Mouse (Mus musculus): ENCODE data around the gene Msx2. TPM values are rescaled to one million over a fixed set of nuclear protein-coding genes. Genes with fewer than 3 reads are reported as not detected.

The Msx2 gene
- polyA plus RNA-seq, 2 experiments from 2014 or later: not detected

- ATAC-seq: no peak
Observed at GRCm38 (mm10) chr13:53464441-53465001, 8.4 kb downstream of the Msx2 start.

GRCm38 (mm10) chr13:53463946-53464345, 8.9 kb downstream of the Msx2 start:
- no peak for ATAC-seq

- ATAC-seq: no peak
Observed at GRCm38 (mm10) chr13:53463037-53463436, 9.8 kb downstream of the Msx2 start.

DNA sequence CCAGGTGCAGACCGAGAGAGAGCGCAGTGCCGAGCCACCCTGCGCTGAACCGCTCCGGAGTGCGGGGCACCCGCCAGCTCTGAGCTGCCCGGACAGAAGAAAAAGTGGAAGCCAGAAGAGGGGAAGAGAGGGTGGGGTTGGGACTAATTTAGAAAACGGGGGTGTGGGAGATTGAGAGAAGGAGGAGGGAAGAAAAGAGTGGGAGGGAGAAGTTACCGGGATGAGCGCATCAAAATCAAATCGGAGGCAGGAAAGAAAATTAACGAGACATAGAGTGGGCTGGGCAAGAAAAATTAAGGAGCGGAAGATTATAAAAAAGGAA, 10.3 kb downstream of the Msx2 start:
- ATAC-seq: no peak

DNA sequence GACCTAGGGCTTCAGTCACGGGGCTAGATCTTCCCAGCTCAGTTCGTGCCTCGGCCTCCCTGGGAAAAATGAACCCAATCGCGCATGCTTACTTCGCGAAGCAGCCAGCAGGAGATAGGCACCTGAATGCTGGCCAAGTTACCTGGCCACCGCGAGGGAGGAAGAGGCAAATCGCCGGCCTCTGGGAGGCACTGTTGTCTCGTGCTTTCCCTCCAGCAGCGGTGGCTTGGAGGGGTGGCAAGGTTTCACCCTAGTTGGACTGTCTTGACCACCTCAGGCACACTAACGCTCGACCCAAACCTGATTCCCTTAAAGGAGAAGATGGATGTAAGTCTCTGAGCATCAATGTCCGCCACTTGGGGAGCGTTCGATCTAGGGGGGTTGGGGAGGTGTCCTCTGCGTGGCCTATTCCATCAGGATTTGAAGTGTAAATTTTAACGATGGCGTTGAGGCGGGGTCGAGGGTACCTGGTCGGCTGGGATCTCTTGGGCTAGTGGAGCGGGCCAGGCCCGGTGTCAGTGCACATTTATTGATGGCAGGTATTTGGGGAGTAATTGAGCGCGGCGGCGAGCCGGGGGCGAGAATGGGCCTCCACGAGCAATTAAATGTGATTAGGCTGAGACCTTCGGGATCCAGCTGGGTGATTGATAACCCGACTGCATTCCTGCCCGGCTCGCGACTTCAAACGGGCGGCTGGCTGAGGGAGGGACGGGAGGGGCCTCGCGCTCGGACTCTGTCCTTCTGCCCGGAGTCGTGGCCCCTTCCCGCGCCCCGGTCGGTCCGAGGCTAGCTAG, 10.8 kb downstream of the Msx2 start:
- no peak for ATAC-seq

DNA sequence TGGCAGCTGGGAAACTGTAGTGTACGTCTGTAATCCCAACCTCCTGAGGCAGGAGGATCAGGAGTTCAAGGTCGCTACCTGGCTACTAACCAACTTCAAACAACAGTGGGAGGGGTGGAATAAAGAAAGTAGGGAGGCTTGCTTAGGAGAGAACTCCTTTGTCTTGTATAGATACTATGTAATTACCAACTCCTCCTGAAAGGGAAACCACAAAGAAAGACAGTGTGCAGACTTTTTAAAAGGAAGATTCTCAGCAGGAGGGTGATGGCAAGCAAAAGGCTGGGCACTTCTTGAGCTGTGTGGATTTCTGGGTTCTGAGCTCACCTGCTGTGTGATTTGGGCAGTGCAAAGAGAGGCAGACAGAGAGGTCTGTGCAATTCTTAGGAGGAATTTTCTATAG, 11.5 kb downstream of the Msx2 start:
- no peak for ATAC-seq

DNA sequence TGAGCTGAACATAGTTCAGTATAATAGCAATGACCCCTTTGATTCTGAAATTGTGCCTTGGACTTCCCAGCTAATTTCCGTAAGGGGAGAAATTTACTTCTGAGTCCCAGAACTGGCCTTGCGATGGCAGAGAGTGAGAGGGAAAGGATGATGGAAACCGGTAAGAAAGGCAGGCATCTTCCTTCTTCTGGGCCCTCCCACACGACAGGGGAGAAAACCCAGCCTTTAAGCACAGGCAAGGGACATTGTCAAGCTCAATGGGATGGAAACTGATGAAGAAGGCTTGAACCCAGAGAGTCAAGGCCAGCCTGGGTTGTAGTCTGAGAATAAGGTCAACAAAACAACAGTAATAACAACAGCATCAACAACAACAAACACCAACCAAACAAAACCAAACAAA, 14.1 kb downstream of the Msx2 start:
- no peak for ATAC-seq

GRCm38 (mm10) chr13:53454794-53455672, 17.8 kb downstream of the Msx2 start:
- no peak for ATAC-seq

DNA sequence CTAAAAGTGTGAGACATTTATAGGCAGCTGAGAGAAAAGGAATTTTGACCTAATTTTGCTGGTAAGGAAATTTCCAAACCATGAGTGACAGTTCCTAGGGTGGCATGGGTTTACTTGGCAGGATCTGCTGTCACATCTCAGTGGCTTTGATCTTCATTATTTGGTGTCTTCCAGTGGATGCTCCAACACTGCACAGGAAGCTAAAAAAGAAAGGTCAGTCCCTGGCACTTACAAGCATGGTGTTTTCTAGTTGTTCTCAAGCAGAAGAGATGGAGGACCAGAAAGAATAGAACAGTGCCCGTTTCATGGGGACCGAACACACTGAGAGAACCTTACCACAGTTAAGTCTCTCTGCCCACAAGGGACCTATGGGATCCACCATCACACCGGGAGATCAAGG, 18.9 kb downstream of the Msx2 start:
- no peak for ATAC-seq

DNA sequence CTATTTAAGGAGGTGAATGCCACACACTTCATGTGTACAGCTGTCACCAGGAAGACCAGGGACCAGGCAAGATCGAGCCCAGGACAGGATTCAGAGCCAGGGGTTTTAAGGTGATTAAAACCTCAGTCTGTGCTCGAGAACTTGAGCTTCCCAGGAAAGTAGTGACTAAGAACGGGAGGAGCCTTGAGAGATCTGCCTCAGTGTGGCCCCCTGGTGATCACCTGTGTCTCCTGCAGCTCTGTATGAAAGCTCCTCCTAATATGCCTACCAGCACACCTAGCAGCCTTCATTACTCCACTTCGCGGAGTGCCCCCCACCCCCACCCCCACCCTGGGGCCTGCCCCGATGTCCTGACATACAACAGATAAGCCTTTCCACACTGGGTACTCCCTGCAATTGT, 25.3 kb downstream of the Msx2 start:
- no peak for ATAC-seq

DNA sequence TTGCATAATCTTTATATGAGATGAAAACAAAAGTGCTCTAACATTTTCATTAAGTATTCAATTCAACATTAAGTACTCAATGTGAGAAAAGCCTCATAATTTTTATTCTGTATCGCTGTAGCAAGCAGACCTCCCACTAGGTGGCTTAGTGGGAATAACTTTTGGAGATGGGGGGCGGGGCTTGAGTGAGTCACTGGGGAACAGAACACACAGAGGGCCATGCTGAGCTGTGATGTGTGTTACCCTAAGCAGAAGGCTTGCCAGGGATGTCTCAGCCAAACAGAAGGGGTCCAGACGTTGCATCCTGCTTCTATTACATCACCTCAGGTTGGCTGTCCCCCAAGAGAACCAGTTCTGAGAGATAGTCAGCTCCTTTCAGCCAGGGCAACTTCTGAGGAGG, 29.3 kb downstream of the Msx2 start:
- no peak for ATAC-seq

GRCm38 (mm10) chr13:53442168-53442980, 30.5 kb downstream of the Msx2 start:
- no peak for ATAC-seq

DNA sequence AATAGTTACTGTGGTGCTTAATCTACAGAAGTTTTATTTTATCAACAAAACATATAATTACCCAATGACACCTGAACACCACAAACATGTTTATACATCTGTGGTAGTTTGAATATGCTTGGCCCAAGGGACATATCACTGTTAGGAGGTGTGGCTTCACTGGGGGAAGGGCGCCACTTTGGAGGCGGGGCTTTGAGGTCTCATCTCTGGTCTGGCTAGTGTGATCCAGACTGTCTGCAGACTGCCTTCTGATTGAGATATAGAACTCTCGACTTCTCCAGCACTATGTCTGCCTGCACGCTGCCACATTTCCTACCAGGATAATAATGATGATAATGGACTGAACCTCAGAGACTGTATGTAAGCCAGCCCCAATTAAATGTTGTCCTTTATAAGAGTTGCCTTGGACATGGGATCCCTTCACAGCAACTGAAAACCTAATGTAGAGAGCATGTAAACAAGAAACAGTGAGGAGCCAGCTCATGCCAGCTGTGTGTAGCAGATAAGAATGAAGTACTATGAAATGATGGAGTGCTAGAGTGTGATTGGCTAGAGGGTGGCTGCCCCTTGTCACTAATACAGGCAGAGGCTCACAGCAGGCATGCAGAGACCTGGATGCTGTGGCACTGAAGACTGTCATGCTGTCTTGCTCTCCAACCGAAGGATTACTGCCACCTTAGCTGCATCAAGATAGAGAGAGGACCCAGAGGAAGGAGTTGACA, 31.4 kb downstream of the Msx2 start:
- no peak for ATAC-seq

DNA sequence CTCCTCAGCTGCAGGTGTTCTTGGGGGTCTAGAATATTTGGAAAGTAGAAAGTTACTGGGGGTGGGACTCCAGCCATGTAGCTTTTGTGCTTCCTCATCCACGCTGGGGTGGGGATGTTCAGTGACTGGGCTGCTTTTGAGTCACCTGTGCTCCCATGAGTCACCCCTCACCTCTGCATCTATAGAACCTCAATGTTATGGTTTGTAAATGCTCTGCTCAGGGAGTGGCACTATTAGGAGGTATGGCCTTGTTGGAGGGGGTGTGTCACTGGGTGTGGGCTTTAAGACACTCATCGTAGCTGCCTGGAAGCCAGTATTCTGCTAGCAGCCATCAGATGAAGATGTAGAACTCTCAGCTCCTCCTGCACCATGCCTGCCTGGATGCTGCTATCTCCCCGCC, 32.9 kb downstream of the Msx2 start:
- no peak for ATAC-seq

- ATAC-seq: no peak
Observed at GRCm38 (mm10) chr13:53426507-53426906, 46.4 kb downstream of the Msx2 start.

DNA sequence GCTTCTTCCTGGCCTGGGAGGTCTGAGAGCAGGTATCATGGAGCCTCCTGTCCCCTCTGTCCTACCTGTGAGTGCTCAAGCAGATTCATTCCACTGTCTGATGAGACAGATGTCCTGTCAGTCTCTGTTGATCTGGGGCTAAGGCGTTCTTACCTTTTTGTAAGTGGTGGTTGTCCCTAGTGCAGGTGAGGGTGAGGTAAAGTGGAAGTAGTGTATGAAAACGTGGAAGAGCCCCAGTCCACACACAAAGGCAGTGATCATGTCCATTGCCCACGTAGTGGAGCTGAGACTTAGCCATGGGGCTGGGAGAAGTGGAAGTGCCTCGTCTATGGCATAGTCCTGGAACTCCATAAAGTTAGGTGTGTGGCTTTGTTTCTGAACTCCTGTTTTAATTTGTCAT, 51.7 kb downstream of the Msx2 start:
- no peak for ATAC-seq

DNA sequence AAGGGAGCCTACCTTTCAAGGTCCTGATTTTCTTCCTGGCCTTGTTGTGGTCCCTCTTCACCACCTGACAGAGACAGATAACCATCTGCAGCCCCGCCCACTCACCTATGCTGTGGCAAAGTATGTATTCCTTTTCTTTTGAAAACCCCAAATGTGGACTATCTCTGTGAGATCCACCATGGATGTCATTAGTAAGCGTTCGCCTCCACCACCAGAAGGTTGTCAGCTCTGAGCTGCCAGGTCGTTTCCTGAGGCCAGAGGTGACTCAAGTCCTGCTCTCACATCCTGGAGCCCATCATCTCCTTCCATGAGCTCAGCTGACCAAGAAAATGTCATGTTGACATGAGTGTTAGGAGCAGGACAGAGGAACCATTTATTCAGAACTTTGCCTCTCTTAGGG, 52.1 kb downstream of the Msx2 start:
- no peak for ATAC-seq

- no peak for ATAC-seq
Observed at GRCm38 (mm10) chr13:53419681-53420080, 53.2 kb downstream of the Msx2 start.

DNA sequence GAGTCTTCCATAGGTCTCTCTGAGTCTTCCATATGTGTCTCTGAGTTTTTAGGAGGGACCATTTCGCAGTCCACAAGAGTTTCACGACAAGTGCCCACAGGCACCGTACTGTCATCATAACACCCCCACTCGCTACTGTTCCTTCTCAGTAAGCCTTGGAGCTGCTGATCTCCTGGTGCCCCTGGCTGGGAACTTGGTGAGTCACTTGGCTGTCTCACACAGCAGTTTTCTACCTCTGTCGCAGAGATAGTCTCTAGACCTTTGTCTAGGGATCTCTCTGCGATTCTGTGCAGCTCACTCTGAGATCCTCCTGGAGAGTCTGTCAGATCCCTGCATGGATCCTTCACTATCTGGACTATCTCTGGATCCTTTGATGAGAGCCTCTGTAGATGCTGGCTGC, 55.2 kb downstream of the Msx2 start:
- no peak for ATAC-seq

Measured in activated CD4-positive, CD25-positive, alpha-beta regulatory T cell, adult 4 months (primary cell).